Mouse (Mus musculus): ENCODE results near the gene Mup16. TPM values are rescaled to one million over a fixed set of nuclear protein-coding genes. Genes with fewer than 3 reads are reported as not detected.
A peak's percentile ranks its signal among the peaks of the same experiment; 100 is the strongest.
"Not testable (repeated sequence)": the region's sequence is repeated elsewhere in the genome, so short reads cannot be mapped to it uniquely, and the experiment has no call there.

Mup16 gene
- not detected for total RNA-seq (2021)

DNA sequence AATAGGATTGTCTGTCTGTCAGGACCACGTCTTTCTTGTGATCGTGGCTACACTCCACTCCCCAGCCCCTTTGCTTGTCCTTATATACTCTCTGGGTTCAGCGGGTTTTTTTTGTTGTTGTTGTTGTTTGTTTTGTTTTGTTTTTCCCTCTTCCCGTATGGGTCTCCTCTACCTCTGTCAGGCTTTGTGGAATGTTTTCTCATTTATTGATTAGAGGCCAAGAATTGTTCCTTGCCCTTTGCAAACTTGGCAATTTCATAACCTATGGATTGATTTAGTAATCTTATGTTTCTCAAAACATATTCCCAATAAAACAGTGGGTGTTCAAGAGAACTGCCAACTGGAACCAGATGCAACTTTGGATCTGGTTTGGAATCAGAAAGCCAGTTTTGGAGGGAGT lies at the start of gene Mup16:
Gene Mup16, minus strand, starts transcription at position 101 of the 400 bp plus-strand sequence.
- intact Hi-C loops (cut with DNase I); DNase-seq (ENCODE audit: low spot score in 2 of 2): not testable (repeated sequence)

DNA sequence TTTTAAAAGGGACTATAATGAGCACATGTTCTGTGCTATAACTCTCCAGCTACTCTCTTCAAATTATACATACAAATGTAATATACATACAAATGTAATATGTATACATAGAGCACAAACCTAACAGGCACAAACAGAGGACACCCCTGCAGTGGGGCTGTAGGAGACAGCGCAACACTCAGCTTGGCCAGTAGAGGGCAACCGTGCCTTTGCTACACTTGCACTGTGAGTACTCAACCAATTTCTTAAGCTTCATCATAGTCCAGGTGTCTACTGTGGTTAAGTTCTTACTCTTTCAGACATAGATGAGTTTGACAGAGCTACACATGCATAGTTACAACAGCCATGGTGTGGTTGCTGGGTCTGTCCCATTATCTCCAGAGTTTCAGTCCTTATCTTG lies 36.6 kb upstream of the Mup16 start:
- intact Hi-C loops (cut with DNase I): not testable (repeated sequence)
- peak in 1 of 2 experiments; percentile 8 for DNase-seq (ENCODE audit: low spot score in 2 of 2)

Other genes starting within 250 kb of the Mup16 start
- not detected for gene Mup14, start 215.5 kb downstream of the Mup16 start, total RNA-seq (2021)
- gene Mup15, start 79.8 kb downstream of the Mup16 start, total RNA-seq (2021): not detected
- gene Mup17, start 76.3 kb upstream of the Mup16 start, total RNA-seq (2021): not detected
- not detected for gene Mup18, start 154.6 kb upstream of the Mup16 start, total RNA-seq (2021)

Data from left cerebral cortex, postnatal 36 days (tissue).